Mouse (Mus musculus): ENCODE measurements at regions not wholly inside any gene's neighbourhood (a gene's known extent, or its start where the extent isn't known, plus 50 kb on each side); places are given as distances from the start of the nearest gene placed in this dataset.

DNA sequence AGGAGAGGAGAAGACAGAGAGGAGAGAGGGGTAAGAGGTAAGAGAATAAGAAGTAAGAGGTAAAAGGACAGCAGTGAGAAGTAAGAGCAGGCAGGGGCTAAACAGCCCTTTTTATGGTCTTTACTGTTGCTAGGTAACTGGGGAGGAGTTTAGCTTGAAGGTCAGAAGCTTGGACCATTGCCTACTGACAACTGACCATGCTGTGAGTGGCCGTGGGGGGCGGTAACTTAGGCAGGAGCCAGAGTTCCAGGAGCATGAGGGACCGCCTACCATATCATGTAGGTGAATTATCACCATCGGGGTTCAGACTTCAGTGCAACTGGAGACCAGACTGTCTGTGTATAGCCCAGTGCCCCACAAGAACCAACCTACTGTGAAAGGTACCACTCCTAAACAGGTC lies 78.3 kb upstream of the 2610001J05Rik start:
- no peak for TF ChIP-seq POLR2A (IDR thresholded peaks at IDR 0.05; ENCODE audit: low read depth, low read length)
- TF ChIP-seq CTCF (conservative IDR thresholded peaks at IDR 0.05; ENCODE audit: insufficient read depth, insufficient read length, low read depth, low read length): no peak

All from kidney, adult 2 months (tissue).